Mouse (Mus musculus): ENCODE data around the gene Dgka.

GRCm38 (mm10) chr10:128746972-128747645 is 2.5 kb upstream of the Dgka start:
- TF ChIP-seq POLR2A (IDR thresholded peaks at IDR 0.05; ENCODE audit: low read depth, low read length) = no peak
- TF ChIP-seq CTCF (IDR thresholded peaks at IDR 0.05; ENCODE audit: borderline replicate concordance, insufficient read depth, low read length) = no peak
